26 mouse cellular contexts compared by ENCODE assay signal in the genomic region with DNA sequence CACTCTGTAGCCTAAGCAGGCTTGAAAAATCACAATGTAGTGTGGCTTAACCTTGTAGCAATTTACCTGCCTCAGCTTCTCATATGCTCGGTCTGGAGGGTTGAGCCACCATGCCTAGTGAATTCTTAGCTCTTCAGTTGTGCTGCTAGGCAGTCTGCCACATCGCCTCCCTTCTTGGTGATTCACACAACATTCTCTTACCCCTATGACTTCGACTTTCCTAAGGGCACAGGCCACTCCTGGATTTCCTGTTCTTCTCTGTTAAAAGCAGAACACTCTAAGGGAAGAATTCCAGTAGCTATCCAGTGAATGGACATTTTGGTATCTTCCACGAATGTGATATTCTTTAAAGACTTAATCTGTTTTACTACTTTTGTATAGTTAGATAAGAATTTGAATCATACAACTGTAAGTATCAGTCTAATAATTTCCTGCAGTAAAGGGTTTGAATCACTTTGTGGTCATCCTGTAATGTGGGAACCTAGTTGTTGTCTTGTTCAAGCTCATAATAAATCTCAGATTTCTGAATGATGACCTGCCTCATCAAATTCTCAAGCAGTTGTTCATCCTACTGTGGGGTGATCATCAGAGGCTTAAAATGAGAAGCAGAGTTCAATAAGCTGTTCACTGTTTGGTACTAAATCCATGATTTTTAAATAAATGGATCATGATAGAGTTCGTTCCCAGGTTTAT.
DNase-seq lines count a peak whose midpoint lies in the region; ATAC-seq lines count a peak whose summit lies in the region.
"Had no signal": no experiment of that assay in that cellular context is flagged by ENCODE, and none has a peak within 500 bp of the region (broad histone marks: within the 10 kb centered on the region; RNA-seq: fewer than 3 reads in every experiment).

No protein-coding gene starts in this region.

- no peaks in the 10 kb centered on the region for H3K27me3 ChIP-seq in liver, embryonic 16.5 days (ENCODE audit: control insufficient read depth, insufficient read depth, low read depth, low read length)
- H3K27me3 ChIP-seq in liver, embryonic 12.5 days (replicated peaks): no peaks in the 10 kb centered on the region
- H3K27me3 ChIP-seq: limb, embryonic 13.5 days; megakaryocyte, embryonic 14.5 days; midbrain, embryonic 15.5 days; neural tube, embryonic 15.5 days had no signal

- H3K9me3 ChIP-seq in liver, embryonic 16.5 days (replicated peaks; ENCODE audit: control insufficient read depth, low read length): no peaks in the 10 kb centered on the region
- no peaks in the 10 kb centered on the region for H3K9me3 ChIP-seq in liver, embryonic 12.5 days (replicated peaks)
- H3K9me3 ChIP-seq: forebrain, embryonic 10.5 days; heart, embryonic 10.5 days; hindbrain, embryonic 10.5 days; limb, embryonic 13.5 days; megakaryocyte, embryonic 14.5 days; midbrain, embryonic 15.5 days; neural tube, embryonic 15.5 days had no signal

- no peak overlapping the region for H3K4me2 ChIP-seq in liver, embryonic 16.5 days (ENCODE audit: low read depth, low read length)
- no peak overlapping the region for H3K4me2 ChIP-seq in liver, embryonic 12.5 days
- H3K4me2 ChIP-seq: limb, embryonic 13.5 days; midbrain, embryonic 15.5 days; neural tube, embryonic 15.5 days had no signal

- 45% methylated on average over 5 of the region's 5 CpGs for WGBS in liver, embryonic 16.5 days (ENCODE audit: insufficient replicate concordance)
- WGBS in liver, embryonic 12.5 days (ENCODE audit: insufficient replicate concordance): 59% methylated on average over 5 of the region's 5 CpGs

- H3K4me1 ChIP-seq in liver, embryonic 16.5 days (ENCODE audit: control insufficient read depth, low read depth, low read length): no peaks in the 10 kb centered on the region
- H3K4me1 ChIP-seq in liver, embryonic 12.5 days: peaks cover under 1% of the 10 kb centered on the region
- H3K4me1 ChIP-seq: heart, embryonic 10.5 days had no signal

- no peaks in the 10 kb centered on the region for H3K36me3 ChIP-seq in liver, embryonic 16.5 days (ENCODE audit: control insufficient read depth, insufficient read depth)
- no peaks in the 10 kb centered on the region for H3K36me3 ChIP-seq in liver, embryonic 12.5 days
- H3K36me3 ChIP-seq: forebrain, embryonic 10.5 days; heart, embryonic 10.5 days; hindbrain, embryonic 10.5 days; limb, embryonic 13.5 days; midbrain, embryonic 15.5 days; neural tube, embryonic 15.5 days had no signal

- ATAC-seq in liver, embryonic 16.5 days (ENCODE audit: low read depth): 0 out of 2 replicates have a peak, but pooled peaks have one; percentile 16
- no peak for ATAC-seq in liver, embryonic 12.5 days
- ATAC-seq: hindbrain, postnatal 0 days; intestine, postnatal 0 days; midbrain, embryonic 15.5 days had no signal

- no peak overlapping the region for H3K4me3 ChIP-seq in liver, embryonic 16.5 days (ENCODE audit: low read depth, low read length)
- no peak overlapping the region for H3K4me3 ChIP-seq in liver, embryonic 12.5 days
- H3K4me3 ChIP-seq: forebrain, embryonic 10.5 days; heart, embryonic 10.5 days; hindbrain, embryonic 10.5 days; limb, embryonic 13.5 days; megakaryocyte, embryonic 14.5 days; midbrain, embryonic 15.5 days; neural tube, embryonic 15.5 days had no signal

- H3K27ac ChIP-seq in liver, embryonic 16.5 days (ENCODE audit: low read length): no peak overlapping the region
- H3K27ac ChIP-seq in liver, embryonic 12.5 days: no peak overlapping the region
- H3K27ac ChIP-seq: forebrain, embryonic 10.5 days; heart, embryonic 10.5 days; hindbrain, embryonic 10.5 days; hindbrain, postnatal 0 days; kidney, postnatal 0 days; limb, embryonic 13.5 days; liver, embryonic 14.5 days; midbrain, embryonic 15.5 days; neural tube, embryonic 15.5 days had no signal

- peak; percentile 94 for DNase-seq in heart, adult 11 months
- no peak for DNase-seq in heart, adult 9 months (ENCODE audit: low spot score in 2 of 2)
- peak; percentile 85 for DNase-seq in NIH3T3 (ENCODE audit: low read depth)
- no peak for DNase-seq in yolk sac, embryonic 10.5 days (ENCODE audit: low spot score)
- DNase-seq in layer of hippocampus, adult 8-10 months (ENCODE audit: low spot score in 2 of 2): no peak
- DNase-seq: cerebellum, adult 11-12 months; cerebellum, postnatal 25 days; embryo, embryonic 11 days; gastrocnemius, postnatal 10 days; lung, postnatal 10 days; right cerebral cortex, postnatal 14 days; spleen, adult 18-20 months; thymus, postnatal 25 days had no signal

- no peak overlapping the region for H3K9ac ChIP-seq in liver, embryonic 16.5 days (ENCODE audit: low read depth, low read length)
- H3K9ac ChIP-seq in liver, embryonic 12.5 days: no peak overlapping the region
- H3K9ac ChIP-seq: limb, embryonic 13.5 days; liver, embryonic 14.5 days; midbrain, embryonic 15.5 days; neural tube, embryonic 15.5 days had no signal

Comparison
In these comparisons a context has a peak if more than half of its experiments do, and no peak if none do; other contexts are left out.
1. DNase-seq: peak in heart, adult 11 months (single experiment) and NIH3T3 (single experiment); none in heart, adult 9 months (0 of 2), yolk sac, embryonic 10.5 days (single experiment) and layer of hippocampus, adult 8-10 months (0 of 2).